Comparison of ENCODE assay signal across 10 mouse cellular contexts in the genomic region with DNA sequence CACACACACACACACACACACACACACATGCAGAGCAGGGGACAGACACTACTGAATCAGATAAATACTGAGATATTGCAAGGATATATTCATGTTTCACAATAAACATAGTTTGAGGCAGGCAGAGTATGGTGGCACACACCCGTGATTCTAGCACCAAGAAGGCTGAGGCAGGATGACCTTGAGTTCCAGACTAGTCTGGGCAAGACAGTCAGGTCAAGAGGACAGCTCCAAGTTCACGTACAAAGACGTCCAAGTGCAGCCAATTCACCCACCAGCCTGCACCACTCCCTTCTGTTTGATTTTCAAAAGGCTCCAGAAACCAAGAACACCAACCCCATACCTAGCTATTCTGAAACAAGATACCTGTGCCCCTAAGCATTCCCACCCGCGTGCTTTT. TPM values are rescaled to one million over a fixed set of nuclear protein-coding genes. Genes with fewer than 3 reads are reported as not detected.
A peak's percentile ranks its signal among the peaks of the same experiment; 100 is the strongest.
DNase-seq lines count a peak whose midpoint lies in the region; ATAC-seq and TF ChIP-seq lines count a peak whose summit lies in the region.
"Had no signal": no experiment of that assay in that cellular context is flagged by ENCODE, and none has a peak within 500 bp of the region (broad histone marks: within the 10 kb centered on the region; RNA-seq: fewer than 3 reads in every experiment).

No protein-coding gene starts in this region.

- no peak for ATAC-seq in embryonic facial prominence, embryonic 12.5 days (ENCODE audit: insufficient number of reproducible peaks, insufficient read depth, low FRiP score, low TSS enrichment)
- no peak for ATAC-seq in liver, postnatal 0 days
- ATAC-seq: activated CD4-positive, CD25-positive, alpha-beta regulatory T cell, adult 4 months had no signal

- intact Hi-C loops in left cerebral cortex, postnatal 14 days (cut with DNase I) = no loop called here

- H3K4me3 ChIP-seq in embryonic facial prominence, embryonic 12.5 days = no peak overlapping the region
- no peak overlapping the region; the same call in 1 of the 2 replicates for H3K4me3 ChIP-seq in embryonic facial prominence, embryonic 10.5 days
- H3K4me3 ChIP-seq in ES-Bruce4 (ENCODE audit: low read depth, low read length) = peak overlapping the region; percentile 4; the same call in 1 of the 2 replicates
- peak overlapping the region; percentile 85; the same call in 1 of the 2 replicates for H3K4me3 ChIP-seq in hindbrain, embryonic 10.5 days
- H3K4me3 ChIP-seq in liver, postnatal 0 days (ENCODE audit: low read depth, low read length) = peak overlapping the region; percentile 83

- H3K4me2 ChIP-seq in embryonic facial prominence, embryonic 12.5 days (replicated peaks) = 0 out of 2 replicates have a peak overlapping the region, but pooled peaks have one; percentile 71
- peak overlapping the region; percentile 98 for H3K4me2 ChIP-seq in liver, postnatal 0 days (ENCODE audit: low read depth, low read length)

- peaks cover 35% of the 10 kb centered on the region for H3K4me1 ChIP-seq in embryonic facial prominence, embryonic 12.5 days
- peaks cover 60% of the 10 kb centered on the region for H3K4me1 ChIP-seq in embryonic facial prominence, embryonic 10.5 days
- peaks cover 9% of the 10 kb centered on the region for H3K4me1 ChIP-seq in ES-Bruce4 (ENCODE audit: control insufficient read depth, insufficient read depth, low read length)
- peaks cover 72% of the 10 kb centered on the region for H3K4me1 ChIP-seq in hindbrain, embryonic 10.5 days (replicated peaks)
- H3K4me1 ChIP-seq in liver, postnatal 0 days (ENCODE audit: insufficient read depth) = peaks cover 40% of the 10 kb centered on the region

- no peak for TF ChIP-seq POLR2A in ES-Bruce4 (IDR thresholded peaks at IDR 0.05; ENCODE audit: insufficient read depth, low read length)

- no peaks in the 10 kb centered on the region for H3K9me3 ChIP-seq in embryonic facial prominence, embryonic 12.5 days
- H3K9me3 ChIP-seq in embryonic facial prominence, embryonic 10.5 days = no peaks in the 10 kb centered on the region
- H3K9me3 ChIP-seq in ES-Bruce4 (replicated peaks; ENCODE audit: control insufficient read depth, insufficient read depth, low read length, poor library complexity, severe bottlenecking) = no peaks in the 10 kb centered on the region
- H3K9me3 ChIP-seq in hindbrain, embryonic 10.5 days = no peaks in the 10 kb centered on the region
- H3K9me3 ChIP-seq in liver, postnatal 0 days (ENCODE audit: low read length) = no peaks in the 10 kb centered on the region

- TF ChIP-seq CTCF in ES-Bruce4 (IDR thresholded peaks at IDR 0.05; ENCODE audit: low read depth, low read length) = no peak
- no peak for TF ChIP-seq CTCF in liver, postnatal 0 days (IDR thresholded peaks at IDR 0.05; ENCODE audit: low read depth)

- TF ChIP-seq EP300 in ES-Bruce4 (IDR thresholded peaks at IDR 0.05; ENCODE audit: insufficient read depth, low read depth, low read length) = peak; percentile 94
- no peak for TF ChIP-seq EP300 in liver, postnatal 0 days (IDR thresholded peaks at IDR 0.05; ENCODE audit: low read depth)

- no peak overlapping the region for H3K27ac ChIP-seq in embryonic facial prominence, embryonic 12.5 days
- no peak overlapping the region for H3K27ac ChIP-seq in embryonic facial prominence, embryonic 10.5 days (replicated peaks)
- peak overlapping the region; percentile 49 for H3K27ac ChIP-seq in ES-Bruce4 (ENCODE audit: insufficient read depth, low read length)
- peak overlapping the region; percentile 92; the same call in 1 of the 2 replicates for H3K27ac ChIP-seq in hindbrain, embryonic 10.5 days
- peak overlapping the region; percentile 96 for H3K27ac ChIP-seq in liver, postnatal 0 days (ENCODE audit: low read depth)

- H3K27me3 ChIP-seq in embryonic facial prominence, embryonic 12.5 days = no peaks in the 10 kb centered on the region
- H3K27me3 ChIP-seq in embryonic facial prominence, embryonic 10.5 days (replicated peaks; ENCODE audit: low read depth, poor library complexity, severe bottlenecking) = no peaks in the 10 kb centered on the region
- no peaks in the 10 kb centered on the region for H3K27me3 ChIP-seq in ES-Bruce4 (ENCODE audit: control insufficient read depth, insufficient read depth, low read length, poor library complexity, severe bottlenecking)
- peaks cover 4% of the 10 kb centered on the region; the same call in 1 of the 2 replicates for H3K27me3 ChIP-seq in hindbrain, embryonic 10.5 days (ENCODE audit: insufficient read depth, poor library complexity, severe bottlenecking)
- H3K27me3 ChIP-seq in liver, postnatal 0 days (ENCODE audit: insufficient read depth, low read length) = no peaks in the 10 kb centered on the region

- no peak for DNase-seq in embryonic facial prominence, embryonic 10.5 days (ENCODE audit: low spot score)
- DNase-seq in hindbrain, embryonic 10.5 days (ENCODE audit: low spot score) = no peak
- no peak for DNase-seq in liver, postnatal 0 days
- no peak for DNase-seq in left cerebral cortex, postnatal 14 days (ENCODE audit: low spot score in 2 of 2)
- no peak for DNase-seq in lung, postnatal 4 days
- no peak for DNase-seq in embryo, embryonic 9.5 days (ENCODE audit: extremely low spot score)
- DNase-seq: cerebellum, adult 8-10 months had no signal

- H3K36me3 ChIP-seq in embryonic facial prominence, embryonic 12.5 days = no peaks in the 10 kb centered on the region
- no peaks in the 10 kb centered on the region for H3K36me3 ChIP-seq in embryonic facial prominence, embryonic 10.5 days (replicated peaks)
- no peaks in the 10 kb centered on the region for H3K36me3 ChIP-seq in ES-Bruce4 (ENCODE audit: control insufficient read depth, insufficient read depth, low read length, poor library complexity, severe bottlenecking)
- H3K36me3 ChIP-seq in hindbrain, embryonic 10.5 days = no peaks in the 10 kb centered on the region
- H3K36me3 ChIP-seq in liver, postnatal 0 days (replicated peaks; ENCODE audit: insufficient read depth, low read length) = 0 out of 2 replicates have a peak, but pooled peaks cover 3% of the 10 kb centered on the region

- 54% methylated on average over 5 of the region's 5 CpGs for WGBS in embryonic facial prominence, embryonic 12.5 days
- WGBS in embryonic facial prominence, embryonic 10.5 days = 71% methylated on average over 5 of the region's 5 CpGs
- WGBS in hindbrain, embryonic 10.5 days = 84% methylated on average over 5 of the region's 5 CpGs
- 56% methylated on average over 5 of the region's 5 CpGs for WGBS in liver, postnatal 0 days (ENCODE audit: insufficient replicate concordance)

- H3K9ac ChIP-seq in embryonic facial prominence, embryonic 12.5 days = no peak overlapping the region
- H3K9ac ChIP-seq in ES-Bruce4 (ENCODE audit: low read depth, poor library complexity, severe bottlenecking) = peak overlapping the region; percentile 62
- H3K9ac ChIP-seq in liver, postnatal 0 days (replicated peaks) = peak overlapping the region; percentile 91

RNA-seq across cellular contexts. Expression of gene Lpin1, which starts 23.0 kb away (rescaled TPM):
- polyA plus RNA-seq in embryonic facial prominence, embryonic 12.5 days (2016; fragmentation: Nextera tagmentation; extraction: Ambion mirVana) = 8.0 and 8.8 TPM in 2 replicates
- 6.2 and 6.7 TPM in 2 replicates for polyA plus RNA-seq in embryonic facial prominence, embryonic 10.5 days (2016; fragmentation: Nextera tagmentation; extraction: Ambion mirVana)
- polyA plus RNA-seq in ES-Bruce4 (2011; ENCODE audit: insufficient read depth, insufficient read length, low read depth, missing spikeins) = 28.6 and 33.3 TPM in 2 replicates
- 6.4 and 10.6 TPM in 2 replicates for polyA plus RNA-seq in hindbrain, embryonic 10.5 days (2016; fragmentation: Nextera tagmentation; extraction: Ambion mirVana)
- 4.6 and 14.3 TPM in 2 replicates for polyA plus RNA-seq in liver, postnatal 0 days (2015; fragmentation: Nextera tagmentation; extraction: Ambion mirVana)
- 10 to 100 TPM; 14.5 to 15.8 TPM for total RNA-seq in left cerebral cortex, postnatal 14 days (2021)

Comparison
In these comparisons a context has a peak if more than half of its experiments do, and no peak if none do; other contexts are left out.
1. H3K27ac ChIP-seq: peak in ES-Bruce4 (single experiment), hindbrain, embryonic 10.5 days (single experiment) and liver, postnatal 0 days (single experiment); none in embryonic facial prominence, embryonic 12.5 days (single experiment) and embryonic facial prominence, embryonic 10.5 days (single experiment).
2. H3K4me3 ChIP-seq: peak in ES-Bruce4 (single experiment), hindbrain, embryonic 10.5 days (single experiment) and liver, postnatal 0 days (single experiment); none in embryonic facial prominence, embryonic 12.5 days (single experiment) and embryonic facial prominence, embryonic 10.5 days (single experiment).